Mouse (Mus musculus): ENCODE data around the gene Arhgap15.
A peak's percentile ranks its signal among the peaks of the same experiment; 100 is the strongest.

The Arhgap15 gene

GRCm38 (mm10) chr2:43782157-43782556 is 33.5 kb downstream of the Arhgap15 start:
- DNase-seq (ENCODE audit: low read depth in 2 of 2, low spot score in 2 of 2) = no peak

- DNase-seq (ENCODE audit: low read depth in 2 of 2, low spot score in 2 of 2) = no peak
These were observed 35.4 kb downstream of the Arhgap15 start for GRCm38 (mm10) chr2:43783759-43784735.

- no peak for DNase-seq (ENCODE audit: low read depth in 2 of 2, low spot score in 2 of 2)
These were observed 37.5 kb downstream of the Arhgap15 start for GRCm38 (mm10) chr2:43786101-43786500.

GRCm38 (mm10) chr2:43787141-43787540 is 38.5 kb downstream of the Arhgap15 start:
- no peak for DNase-seq (ENCODE audit: low read depth in 2 of 2, low spot score in 2 of 2)

- DNase-seq (ENCODE audit: low read depth in 2 of 2, low spot score in 2 of 2) = no peak
These were observed 39.9 kb downstream of the Arhgap15 start for GRCm38 (mm10) chr2:43788484-43788883.

GRCm38 (mm10) chr2:43790049-43790693 is 41.5 kb downstream of the Arhgap15 start:
- DNase-seq (ENCODE audit: low read depth in 2 of 2, low spot score in 2 of 2) = no peak

- no peak for DNase-seq (ENCODE audit: low read depth in 2 of 2, low spot score in 2 of 2)
These were observed 43.0 kb downstream of the Arhgap15 start for GRCm38 (mm10) chr2:43791575-43791974.

- DNase-seq (ENCODE audit: low read depth in 2 of 2, low spot score in 2 of 2) = no peak
These were observed 44.5 kb downstream of the Arhgap15 start for GRCm38 (mm10) chr2:43793105-43793504.

GRCm38 (mm10) chr2:43794700-43795099 is 46.1 kb downstream of the Arhgap15 start:
- no peak for DNase-seq (ENCODE audit: low read depth in 2 of 2, low spot score in 2 of 2)

GRCm38 (mm10) chr2:43796448-43796847 is 47.8 kb downstream of the Arhgap15 start:
- no peak for DNase-seq (ENCODE audit: low read depth in 2 of 2, low spot score in 2 of 2)

GRCm38 (mm10) chr2:43805960-43806744 is 57.5 kb downstream of the Arhgap15 start:
- DNase-seq (ENCODE audit: low read depth in 2 of 2, low spot score in 2 of 2) = no peak

- no peak for DNase-seq (ENCODE audit: low read depth in 2 of 2, low spot score in 2 of 2)
These were observed 67.5 kb downstream of the Arhgap15 start for GRCm38 (mm10) chr2:43815896-43816787.

- no peak for DNase-seq (ENCODE audit: low read depth in 2 of 2, low spot score in 2 of 2)
These were observed 68.4 kb downstream of the Arhgap15 start for GRCm38 (mm10) chr2:43816788-43817581.

- no peak for DNase-seq (ENCODE audit: low read depth in 2 of 2, low spot score in 2 of 2)
These were observed 87.3 kb downstream of the Arhgap15 start for GRCm38 (mm10) chr2:43835931-43836330.

- DNase-seq (ENCODE audit: low read depth in 2 of 2, low spot score in 2 of 2) = no peak
These were observed 93.0 kb downstream of the Arhgap15 start for GRCm38 (mm10) chr2:43841644-43842043.

GRCm38 (mm10) chr2:43851195-43851594 is 102.6 kb downstream of the Arhgap15 start:
- DNase-seq (ENCODE audit: low read depth in 2 of 2, low spot score in 2 of 2) = no peak

- DNase-seq (ENCODE audit: low read depth in 2 of 2, low spot score in 2 of 2) = no peak
These were observed 114.1 kb downstream of the Arhgap15 start for GRCm38 (mm10) chr2:43862709-43863108.

GRCm38 (mm10) chr2:43902403-43902973 is 153.9 kb downstream of the Arhgap15 start:
- peak; percentile 38 to 61 for DNase-seq (ENCODE audit: low read depth in 2 of 2, low spot score in 2 of 2)

GRCm38 (mm10) chr2:43907496-43907895 is 158.9 kb downstream of the Arhgap15 start:
- DNase-seq (ENCODE audit: low read depth in 2 of 2, low spot score in 2 of 2) = no peak
